Mouse (Mus musculus): Measurements from ENCODE around the gene Fcho1. TPM values are rescaled to one million over a fixed set of nuclear protein-coding genes. Genes with fewer than 3 reads are reported as not detected.
"Not testable (repeated sequence)": the region's sequence is repeated elsewhere in the genome, so short reads cannot be mapped to it uniquely, and the experiment has no call there.

Fcho1 gene
- total RNA-seq, 2 experiments from 2014 or later, result 103 to 114 TPM

DNA sequence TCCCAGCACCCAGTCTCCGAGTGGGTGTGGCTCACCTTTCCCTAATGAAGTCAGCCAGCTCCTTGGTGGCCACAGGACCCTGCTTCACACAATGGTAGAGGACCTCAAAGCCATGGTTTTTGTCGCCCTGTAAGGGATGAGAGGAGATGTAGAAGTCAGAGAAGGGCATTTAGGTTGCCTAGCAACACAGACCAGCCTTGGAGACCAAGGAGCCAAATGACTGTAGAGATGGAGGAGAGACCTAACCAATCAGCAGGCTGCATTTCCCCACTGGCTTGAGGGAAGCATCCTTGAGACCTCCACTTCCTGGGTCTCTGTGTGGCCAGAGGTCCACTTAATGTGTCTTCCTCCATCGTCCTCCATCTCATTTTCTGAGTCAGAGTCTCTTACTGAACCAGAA, 7.3 kb downstream of the Fcho1 start:
- DNase-seq, result no peak

DNA sequence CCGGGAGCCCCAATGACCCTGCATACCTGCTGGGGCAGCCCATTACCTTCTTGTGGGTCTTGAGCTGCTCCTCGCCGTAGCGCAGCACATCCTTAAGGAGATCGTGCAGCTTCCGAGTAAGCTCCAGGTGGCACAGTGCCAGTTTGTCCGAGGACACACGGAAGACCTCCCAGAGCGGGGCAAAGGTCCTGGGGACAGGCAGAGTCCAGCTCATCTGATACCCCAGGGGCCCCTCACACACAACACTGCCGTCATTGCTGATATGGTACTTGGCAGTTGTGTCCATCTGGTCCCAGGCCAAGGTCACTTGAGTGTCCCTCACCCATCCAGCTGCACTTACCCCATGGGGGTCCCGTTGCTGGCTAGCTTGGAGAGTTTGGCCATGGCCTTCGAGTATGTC, 8.4 kb downstream of the Fcho1 start:
- no peak for DNase-seq

DNA sequence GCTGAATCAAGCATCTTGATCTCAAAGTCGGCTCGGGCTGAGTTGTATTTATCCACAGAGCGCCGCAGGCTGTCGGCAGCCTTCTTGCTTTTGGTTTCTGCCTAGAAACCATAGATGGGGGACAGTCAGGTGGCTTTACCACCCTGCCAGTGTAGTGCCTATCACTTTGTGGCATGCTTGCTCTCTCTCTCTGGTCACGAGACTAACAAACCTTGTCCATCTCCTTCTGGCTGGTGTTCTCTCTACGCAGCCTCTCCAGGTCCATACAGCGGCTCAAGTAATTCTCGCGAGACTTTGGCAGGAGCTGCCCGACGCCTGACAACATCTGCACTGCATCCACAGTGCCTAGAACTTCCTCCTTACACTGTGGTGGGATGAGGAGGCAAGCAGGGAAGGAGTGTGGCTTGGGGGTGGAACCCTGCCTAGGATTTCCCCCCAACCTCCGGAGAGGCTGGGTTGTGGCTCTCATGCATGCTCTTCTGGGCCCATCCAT, 8.9 kb downstream of the Fcho1 start:
- no peak for DNase-seq

DNA sequence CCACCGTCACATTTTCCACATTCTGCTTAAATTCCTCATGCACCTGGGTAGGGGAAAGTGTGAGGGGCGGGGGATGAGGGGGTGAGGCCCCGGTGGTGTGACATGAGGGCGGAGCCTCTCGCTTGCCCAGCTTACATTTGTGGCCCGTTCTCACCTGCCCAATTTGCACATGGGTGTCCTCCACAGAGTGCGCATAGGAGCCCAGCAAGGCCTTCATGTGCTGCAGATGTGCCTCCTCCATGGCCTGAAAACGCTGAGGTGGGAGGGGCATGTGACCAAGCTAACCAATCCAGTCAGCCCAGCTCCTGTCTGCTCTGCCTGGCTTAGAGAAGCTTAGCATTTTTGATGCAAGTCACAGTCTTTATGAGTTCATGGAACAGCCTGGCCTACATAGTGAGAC, 10.0 kb downstream of the Fcho1 start:
- DNase-seq, result no peak

DNA sequence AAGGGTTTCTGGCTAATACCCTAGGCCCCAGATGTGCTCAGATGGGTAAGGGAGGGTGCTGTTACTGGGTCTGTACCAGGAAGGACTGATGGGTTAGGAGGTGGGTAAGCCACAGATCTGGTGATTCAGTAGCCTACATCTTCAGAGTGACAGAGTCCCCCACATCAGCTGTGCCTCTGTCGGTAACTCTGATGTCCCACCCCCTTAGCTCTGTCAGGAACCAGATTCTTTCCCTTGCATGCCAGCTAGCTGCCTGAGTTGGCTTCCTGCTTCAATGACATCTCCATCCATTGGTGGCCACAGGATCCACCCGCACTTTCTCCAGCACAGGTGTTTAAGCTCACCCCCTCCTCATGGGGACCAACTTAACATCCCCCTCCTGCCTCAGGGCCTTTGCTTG, 13.9 kb downstream of the Fcho1 start:
- DNase-seq, result no peak

DNA sequence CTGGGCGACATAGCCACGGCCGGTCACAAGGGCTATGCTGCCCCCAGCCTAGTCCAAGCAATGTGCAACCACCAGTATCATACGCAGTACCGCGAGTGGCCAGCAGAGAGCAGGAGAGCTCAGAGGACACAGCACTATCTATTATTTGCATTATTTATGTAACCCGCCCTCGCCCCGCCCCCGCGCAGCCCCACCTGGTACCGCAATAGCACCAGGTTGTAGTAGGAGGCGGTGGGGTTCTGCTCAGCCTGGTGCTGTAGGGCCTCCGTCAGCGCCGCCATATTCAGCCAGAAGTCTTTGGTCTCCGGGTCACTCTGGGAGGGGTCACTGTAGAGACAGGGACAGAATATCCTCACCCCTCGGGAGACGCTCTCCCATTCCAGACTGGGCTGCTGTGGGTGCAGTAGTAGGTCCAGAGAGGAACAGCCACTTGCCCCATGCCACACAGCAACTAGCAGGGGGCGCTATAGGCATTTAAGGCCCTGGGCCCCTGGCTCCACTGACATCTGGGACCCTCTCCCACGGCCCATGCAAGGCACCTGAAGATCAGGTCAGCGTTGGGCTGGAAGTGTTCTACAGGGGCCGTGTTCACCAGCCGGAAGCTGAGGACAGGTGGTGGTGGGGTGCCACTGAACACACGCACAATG, 15.6 kb downstream of the Fcho1 start:
- peak; percentile 79 to 80 for DNase-seq

DNA sequence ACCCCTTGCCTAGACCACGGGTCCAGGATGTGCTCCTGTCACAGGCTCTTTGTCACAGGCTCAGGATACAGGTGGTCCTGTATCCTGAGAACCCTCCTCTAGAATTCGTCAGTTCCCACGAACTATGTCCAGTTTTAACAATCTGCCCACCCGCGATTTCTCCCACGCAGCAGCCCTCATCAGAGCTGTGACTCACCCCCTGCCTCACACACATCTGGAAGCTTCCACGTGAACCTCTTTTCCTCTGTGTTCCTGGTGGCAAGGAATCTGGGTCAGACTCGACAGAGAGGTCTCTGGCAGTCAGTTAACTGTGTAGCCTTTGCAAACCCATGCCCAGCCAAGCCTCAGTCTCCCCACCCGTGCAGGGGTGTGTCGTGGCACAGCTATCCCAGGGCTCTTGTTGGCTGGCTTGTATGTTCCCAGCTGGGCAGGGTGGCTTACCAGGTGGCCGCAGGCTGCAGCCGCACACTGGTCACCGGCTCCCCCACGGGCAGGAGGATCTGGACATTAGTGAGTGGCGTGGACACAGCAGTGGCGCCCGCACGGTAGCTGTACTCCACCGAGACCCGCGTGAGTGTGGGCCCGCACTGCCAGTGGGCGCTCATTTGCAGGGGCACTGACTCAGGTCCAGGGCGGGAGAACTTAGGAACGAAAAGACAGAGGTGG, 16.2 kb downstream of the Fcho1 start:
- DNase-seq, result no peak

DNA sequence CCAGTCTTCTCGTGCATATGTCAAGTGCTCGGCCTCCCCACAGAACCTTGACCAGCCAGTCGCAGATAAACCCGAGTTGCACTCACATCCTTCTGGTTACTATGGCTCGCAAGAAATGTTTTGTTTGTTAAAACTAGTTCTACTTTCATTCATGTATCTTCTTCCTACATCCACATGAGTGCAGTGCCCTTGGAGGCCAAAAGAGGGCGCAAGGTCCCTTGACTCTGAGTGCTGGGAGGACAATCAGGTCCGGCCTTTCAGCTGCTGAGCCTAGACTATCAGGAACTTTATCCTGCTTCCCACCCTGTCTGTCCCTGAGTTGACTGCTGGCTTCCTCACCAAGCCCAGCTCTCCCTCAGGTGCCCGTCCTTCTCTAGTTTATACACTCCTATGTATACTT, 17.6 kb downstream of the Fcho1 start:
- no peak for DNase-seq

DNA sequence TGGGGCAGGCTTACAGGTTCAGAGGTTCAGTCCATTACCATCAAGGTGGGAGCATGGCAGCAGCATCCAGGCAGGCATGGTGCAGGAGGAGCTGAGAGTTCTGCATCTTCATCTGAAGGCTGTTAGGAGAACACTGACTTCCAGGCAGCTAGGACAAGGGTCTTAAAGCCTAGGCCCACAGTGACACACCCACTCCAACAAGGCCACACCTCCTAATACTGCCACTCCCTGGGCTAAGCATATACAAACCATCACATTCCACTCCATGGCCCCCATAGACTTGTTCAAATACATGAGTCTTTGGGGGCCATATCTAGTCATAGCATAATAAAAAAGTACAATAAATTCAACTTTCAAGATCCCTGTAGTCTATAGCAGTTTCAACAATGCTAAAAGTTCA, 22.1 kb downstream of the Fcho1 start:
- DNase-seq, result not testable (repeated sequence)

DNA sequence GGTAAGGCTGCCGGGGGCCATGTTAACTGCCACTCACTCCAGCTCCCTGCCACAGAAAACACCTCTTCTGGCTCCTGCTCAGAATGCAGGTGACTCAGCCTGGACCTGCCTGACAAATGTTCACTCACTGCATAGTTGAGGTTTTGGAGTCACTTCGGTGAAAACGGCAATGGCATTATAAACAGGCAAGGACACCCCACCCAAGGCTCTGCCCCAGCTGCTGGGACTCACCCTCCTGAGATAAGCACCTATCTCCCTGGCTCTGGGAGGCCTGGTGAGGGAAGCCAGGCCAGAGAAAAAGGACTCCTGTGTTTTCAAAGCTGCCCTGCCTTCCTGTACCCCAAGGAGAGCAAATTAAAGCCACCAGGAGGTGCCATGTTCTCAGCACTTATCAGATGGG, 22.6 kb downstream of the Fcho1 start:
- no peak for DNase-seq

DNA sequence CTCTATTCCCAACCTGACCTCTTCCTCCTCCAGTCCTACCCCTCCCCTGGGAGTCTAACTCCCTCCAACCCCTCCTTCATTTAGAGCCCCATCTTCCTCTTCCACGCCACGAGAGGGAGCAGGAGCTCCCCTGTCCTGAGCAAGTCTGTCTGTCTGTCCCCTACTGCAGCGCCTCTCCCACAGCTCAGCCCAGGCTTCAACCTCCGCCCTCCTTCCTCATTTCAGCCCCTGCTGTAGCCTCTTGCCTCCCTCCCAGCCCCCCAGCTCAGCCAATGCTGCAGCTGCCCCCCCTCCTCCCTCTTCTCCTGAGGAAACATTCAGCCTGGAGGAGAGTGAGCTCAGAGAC, 23.5 kb downstream of the Fcho1 start:
- no peak for DNase-seq

DNA sequence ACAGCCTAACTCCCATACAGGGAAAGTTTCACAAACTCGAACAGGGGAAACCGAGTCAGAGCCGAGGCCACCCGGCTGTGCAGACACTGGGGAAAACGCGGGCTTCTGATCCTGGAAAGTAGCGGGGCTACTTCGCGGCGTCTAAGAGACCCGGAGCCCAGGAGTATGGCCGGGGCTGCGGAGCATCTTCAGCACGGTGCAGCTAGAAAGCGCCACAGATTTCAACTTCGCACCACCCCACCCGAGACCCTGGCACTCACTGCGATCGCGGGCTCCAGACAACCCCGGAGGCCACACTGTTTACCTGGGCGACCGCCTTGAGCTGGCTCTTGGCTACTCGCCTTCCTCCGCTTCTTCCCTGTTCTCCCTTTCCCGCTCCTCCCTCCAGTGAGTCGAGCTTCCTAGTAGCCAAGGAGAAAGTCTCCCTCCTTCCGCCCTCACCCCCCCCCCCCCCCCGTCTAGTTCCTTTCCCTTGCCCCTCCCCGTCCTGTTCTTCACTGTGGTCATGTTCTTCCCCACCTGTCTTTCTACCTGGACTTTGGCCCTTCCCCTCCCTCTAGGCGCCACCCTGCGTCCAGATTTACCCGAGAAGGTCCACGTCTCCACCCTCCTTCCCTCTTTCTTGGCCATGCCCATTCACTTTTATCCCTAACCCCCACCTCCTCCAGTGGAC, 24.0 kb downstream of the Fcho1 start, which contains the start of gene B3gnt3:
B3gnt3 (minus strand) TSS at position 376 of the 673 bp plus-strand sequence.
- DNase-seq, result no peak

DNA sequence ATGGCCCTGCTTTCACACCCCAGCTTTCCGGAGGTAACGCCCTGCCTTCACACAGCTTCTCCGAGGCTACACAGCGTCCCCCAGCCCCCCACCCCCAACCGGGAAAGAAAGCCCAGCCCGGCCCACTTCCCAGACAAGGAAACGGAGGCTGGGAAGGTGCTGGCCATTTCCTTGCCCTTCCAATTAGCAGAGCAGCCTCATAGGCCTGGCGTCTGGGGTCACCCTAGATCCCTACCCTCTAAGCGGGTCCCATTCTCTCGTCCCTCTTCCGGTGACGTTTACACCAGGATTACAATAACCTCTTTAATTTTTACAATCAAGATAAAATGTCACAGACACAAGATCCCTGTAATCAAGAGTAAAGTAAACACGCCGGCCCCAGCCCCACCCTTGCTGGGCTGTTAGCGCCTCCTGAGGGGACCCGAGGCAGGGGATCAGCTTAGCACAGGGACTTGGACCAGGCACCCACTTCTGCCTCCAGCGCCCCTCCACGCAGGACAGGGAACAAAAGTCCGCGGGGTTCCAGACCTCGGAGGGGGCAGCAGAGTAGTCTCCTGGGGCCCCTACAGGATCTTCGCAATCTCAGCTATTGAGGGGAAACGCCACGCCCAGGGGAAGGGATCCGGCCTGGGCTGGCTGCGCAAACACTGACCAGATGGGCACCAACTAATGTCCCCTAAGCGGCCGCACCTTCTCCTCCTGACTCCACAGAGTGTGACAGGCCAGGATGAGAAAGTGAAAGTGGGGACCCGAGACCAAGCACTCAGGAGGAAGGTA, 24.8 kb downstream of the Fcho1 start:
- no peak for DNase-seq

DNA sequence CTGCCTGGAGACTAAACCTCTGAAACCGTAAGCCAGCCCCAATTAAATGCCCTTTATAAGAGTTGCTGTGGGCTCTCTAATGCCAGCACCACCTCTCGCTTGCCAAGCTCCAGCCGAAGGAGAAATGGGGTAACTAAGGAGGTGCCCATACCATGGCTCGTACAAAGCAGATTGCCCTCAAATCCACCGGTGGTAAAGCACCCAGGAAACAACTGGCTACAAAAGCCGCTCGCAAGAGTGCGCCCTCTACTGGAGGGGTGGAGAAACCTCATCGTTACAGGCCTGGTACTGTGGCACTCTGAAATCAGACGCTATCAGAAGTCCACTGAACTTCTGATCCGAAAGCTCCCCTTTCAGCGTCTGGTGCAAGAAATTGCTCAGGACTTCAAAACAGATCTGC, 30.1 kb downstream of the Fcho1 start:
- not testable (repeated sequence) for DNase-seq

DNA sequence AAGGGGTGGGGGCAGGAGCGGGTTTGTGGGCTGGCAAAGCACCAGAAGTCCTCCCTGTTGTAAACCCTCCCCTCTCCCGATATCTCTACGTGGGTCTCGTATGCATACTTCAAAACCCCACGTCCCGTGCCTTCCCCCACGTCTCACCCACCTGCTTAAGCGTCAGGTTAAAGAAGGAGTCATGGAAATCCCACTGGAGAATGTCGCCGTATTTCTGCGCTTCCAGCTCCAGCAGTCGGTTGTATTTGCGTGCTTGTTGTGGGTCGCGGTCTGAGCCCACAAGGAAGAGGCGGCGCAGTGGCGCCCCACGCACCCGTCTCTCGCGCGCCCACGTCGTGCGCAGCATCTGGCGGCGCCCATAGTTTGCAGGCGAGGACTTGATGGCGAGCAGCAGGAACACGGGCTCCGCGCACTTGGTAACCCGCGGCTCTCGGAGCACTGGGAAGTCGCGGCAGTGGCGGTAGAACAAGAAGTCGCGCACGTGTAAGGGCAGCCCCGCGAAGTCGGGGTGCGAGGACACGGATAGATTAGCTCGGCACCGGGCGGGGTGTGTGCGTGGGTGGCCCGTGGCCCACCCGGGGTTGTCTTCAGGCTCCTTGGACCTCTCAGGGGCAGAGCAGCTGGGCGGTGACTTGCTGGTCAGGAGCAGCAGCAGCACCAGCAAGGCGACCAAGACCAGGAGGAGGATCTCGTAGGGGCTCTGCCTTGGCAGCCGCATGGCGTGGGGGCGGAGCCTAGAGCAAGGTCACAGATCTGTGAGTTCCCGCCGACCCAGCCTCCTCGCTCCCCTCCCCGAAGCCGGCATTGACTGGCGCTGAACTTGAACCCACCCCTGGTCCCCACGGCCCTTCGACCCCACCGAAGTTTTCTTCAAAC, 32.1 kb downstream of the Fcho1 start:
- DNase-seq, result no peak

DNA sequence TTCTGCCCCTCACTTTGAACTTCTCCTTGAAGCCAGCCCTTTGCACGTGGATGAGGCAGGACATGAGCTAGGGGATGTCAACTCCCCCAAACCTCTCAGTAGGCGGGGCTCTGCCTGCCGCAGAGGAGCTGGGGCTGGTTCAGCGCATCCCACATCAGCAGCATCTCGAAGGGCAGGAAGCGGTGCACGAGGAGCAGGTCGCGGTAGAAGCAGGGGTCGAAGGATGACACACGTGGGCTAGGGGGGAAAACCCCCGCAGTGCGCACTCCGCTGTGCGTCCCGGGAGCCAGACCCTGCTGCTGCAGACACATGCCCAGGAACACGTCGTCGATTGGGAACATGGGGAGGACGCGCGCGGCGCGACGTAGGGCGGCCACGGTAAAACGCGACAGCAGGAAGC, 33.0 kb downstream of the Fcho1 start:
- DNase-seq, result no peak

DNA sequence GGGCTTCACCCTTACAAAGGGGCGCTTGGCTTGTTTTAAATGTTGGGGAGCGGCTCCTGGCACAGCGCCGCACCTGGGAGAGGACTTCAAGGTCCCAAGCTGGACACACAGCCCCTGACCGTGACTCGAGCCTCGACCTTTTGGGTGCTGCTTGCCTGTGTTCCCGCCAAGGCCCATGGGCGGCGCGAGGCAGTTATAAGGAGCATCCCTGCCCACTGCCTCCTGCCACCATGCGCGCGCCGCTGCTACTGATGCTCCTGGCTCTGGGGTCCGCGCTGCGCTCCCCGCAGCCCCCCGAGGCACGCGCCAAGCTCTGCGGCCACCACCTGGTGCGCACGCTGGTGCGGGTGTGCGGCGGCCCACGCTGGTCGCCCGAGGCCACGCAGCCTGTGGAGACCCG, 36.5 kb downstream of the Fcho1 start, which contains the start of gene Insl3:
Insl3 (plus strand) TSS at position 187 of the 400 bp plus-strand sequence.
- DNase-seq, result no peak

DNA sequence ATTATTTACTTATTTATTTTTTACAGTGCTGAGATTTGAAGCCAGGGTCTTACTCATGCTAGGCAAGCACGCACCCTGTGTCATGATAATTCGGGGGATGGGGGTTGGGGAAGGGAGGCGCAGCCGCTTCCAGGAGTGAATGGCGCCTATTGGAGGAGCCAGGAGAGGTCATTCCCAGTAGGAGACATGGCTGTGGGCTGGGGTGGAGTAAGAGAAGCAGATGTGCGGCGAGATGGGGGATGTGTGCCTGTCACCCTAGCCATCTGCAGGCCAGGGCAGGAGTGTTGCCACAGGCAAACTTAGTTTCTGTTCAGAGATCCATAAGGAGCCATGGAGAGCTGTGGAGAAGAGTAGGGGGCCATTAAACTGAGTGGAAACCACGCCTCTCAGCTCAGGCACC, 37.9 kb downstream of the Fcho1 start:
- no peak for DNase-seq

DNA sequence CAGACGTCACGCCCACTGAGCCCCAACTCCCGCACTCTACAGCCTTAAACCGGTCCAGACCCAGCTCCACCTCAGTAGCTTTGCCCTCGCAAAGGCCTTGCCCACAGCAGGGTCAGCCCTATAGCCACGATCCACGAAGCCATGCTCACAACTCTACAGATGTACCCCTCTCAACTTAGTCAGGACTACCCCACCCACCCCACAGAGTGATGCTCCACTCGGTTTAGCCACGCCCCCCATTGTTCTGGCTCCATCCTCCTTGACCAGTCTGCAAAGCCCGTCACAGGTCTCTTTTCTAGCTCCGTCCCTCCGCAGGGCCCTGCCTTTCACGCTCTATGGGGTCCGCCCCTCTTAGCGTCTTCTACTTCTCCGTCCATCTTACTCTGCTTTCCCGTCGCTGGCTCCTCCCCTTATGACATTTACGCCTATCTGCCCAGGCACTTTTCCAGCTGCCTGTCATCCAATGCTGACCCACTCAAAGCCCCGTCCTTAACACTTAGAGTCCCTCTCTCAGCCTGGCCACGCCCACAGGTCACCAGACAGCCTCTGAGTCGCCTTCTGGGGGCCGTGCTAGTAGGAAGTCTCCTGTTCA, 39.3 kb downstream of the Fcho1 start:
- DNase-seq, result no peak

DNA sequence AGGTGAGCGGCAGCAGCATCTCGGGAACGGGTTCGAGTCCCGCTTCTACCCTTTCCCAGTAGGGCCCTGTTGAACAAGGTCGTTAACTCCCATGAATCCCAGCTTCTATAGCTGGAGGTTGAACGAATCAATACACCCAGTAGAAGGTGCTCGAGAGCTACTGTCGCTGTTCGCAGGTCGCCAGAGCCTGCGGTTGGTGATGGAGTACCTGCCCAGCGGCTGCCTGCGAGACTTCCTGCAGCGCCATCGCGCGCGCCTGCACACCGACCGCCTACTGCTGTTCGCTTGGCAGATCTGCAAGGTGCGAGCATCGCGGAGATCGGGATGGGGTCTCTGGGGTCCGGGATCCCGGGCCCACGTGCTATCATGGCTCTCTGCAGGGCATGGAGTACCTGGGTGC, 39.9 kb downstream of the Fcho1 start:
- no peak for DNase-seq

DNA sequence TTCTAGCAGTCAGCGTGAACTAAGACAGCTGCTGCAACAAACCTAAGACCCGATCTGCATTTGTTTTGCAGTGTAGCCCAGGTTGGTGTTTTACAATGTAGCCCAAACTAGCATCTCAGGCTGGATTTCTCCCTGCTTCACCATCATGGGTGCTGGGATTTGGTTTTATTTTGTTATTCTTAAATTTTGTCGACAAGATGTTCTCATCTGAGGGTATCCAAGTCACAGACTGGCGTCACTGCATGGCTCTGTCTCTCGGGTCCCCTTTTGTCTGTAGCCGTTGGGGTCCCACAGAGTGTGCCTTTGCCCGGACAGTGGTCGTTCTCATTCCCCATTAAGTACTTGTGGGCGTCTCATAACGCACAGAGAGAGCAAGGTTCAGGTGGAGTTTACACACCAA, 40.8 kb downstream of the Fcho1 start:
- no peak for DNase-seq

DNA sequence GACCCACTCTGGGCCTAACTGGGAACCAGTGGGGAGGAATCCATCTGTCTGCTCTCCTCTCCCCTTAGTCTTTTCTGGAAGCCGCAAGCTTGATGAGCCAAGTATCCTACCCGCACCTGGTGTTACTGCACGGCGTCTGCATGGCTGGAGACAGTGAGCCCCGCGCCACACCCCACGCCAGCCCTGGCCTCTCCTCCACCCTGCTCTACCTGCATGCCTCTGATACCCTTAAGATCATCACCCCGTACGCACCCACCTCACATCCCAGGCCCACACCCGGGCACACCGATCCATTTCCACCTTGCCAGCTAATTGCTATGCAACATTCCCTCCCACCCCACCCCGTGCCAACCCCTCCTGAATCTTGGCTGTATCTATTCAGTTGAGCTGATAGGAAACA, 42.7 kb downstream of the Fcho1 start:
- no peak for DNase-seq

Measured in layer of hippocampus, postnatal 36 days (tissue).